Mouse (Mus musculus) central nervous system, embryonic 11.5 days (tissue): ENCODE results near the gene Acsf2. TPM values are rescaled to one million over a fixed set of nuclear protein-coding genes. Genes with fewer than 3 reads are reported as not detected.

Experiments
- polyA plus RNA-seq: library from polyadenylated mRNA; depleted of rRNA; stranded (reverse); fragments of >200 nt; gene quantifications from 2 replicates; pipeline ENCODE4 v1.2.3, GENCODE M21; 2012; rRNA removed

Acsf2 gene
- 13.9 and 20.7 TPM in 2 replicates for polyA plus RNA-seq

DNA sequence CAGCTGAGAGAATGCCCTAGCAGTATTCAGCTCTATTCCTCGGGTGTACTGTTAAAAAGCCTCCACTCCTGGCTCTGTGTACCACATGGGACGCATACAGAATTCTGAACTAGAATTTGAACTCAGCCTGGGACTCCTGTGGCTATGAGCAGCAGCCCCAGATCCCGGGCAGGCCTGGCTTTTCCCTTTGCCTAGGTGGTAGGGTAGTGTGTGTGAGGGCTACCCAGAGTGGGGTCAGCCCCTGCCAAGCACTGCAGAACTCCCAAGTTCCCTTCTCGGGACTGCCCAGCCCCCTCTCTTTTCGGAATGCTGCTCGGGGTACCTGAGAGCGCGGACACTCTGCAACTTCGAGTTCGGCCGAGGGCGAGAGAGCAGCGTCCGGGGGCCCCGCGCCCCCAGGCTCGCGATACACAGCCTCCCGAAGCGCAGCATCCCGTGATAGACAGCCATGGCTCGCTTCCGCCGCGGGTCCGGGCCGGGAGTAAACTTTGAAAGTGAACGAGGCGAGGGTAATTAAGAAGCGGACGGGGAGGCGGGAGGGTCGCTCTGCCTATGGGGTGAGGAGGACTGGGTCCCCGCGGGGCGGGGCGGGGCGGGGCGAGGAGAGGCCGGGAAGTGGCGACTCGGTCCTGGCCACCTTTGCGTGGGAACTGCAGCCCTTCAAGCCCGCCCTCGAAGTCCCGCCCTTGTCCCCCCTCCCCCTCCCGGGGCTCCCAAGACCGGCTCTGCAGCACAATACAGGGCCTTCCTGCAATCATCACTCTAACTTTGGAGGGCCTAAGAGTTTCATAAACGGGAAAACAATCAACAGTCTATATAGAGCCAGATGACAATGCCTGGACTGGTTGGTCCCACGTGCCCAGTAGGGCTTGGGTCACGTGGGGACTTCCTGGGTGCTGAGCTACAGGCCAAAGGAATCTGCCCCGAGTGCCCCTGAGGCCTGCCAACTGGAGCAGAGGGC lies at the start of gene Acsf2:
TSS of gene Acsf2 (minus strand) at position 551 of the 961 bp plus-strand sequence.

DNA sequence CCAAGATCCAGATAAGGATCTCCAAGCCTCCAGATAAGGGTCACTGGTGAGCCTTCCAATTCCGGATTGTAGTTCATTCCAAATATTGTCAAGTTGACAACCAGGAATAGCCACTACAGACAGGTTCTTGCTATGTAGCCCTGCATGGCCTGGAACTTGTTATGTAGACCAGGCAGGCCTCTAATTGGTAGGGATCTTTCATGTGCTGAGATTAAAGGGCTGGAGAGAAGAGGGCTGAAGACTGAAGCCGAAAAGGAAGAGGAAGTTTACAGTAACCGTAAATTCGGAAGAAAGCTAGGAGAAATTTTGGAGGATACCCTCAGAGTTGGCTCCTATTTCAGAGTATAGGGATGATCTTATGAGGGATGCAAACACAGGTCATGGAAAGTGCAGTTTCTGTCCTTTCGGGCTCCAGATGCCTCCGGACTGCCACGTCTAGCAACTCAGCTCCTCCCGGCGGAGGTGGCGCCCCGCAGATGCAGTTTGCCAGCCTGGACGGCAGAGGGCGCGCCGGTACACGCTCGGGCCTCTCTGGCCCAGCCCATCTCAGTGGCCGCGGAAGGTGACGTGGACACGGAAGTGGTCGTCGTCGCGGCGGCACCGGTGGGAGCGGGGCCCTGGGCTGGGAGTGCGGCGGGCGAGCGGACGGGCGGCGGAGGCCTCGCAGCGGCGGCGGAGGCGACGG lies 27.7 kb upstream of the Acsf2 start, which contains the start of gene Lrrc59:
TSS of gene Lrrc59 (plus strand) at position 569 of the 685 bp plus-strand sequence.

GRCm38 (mm10) chr11:94564437-94565150 lies 37.1 kb downstream of the Acsf2 start, which contains the start of gene Chad:
Gene Chad, plus strand, starts transcription at chr11:94565047.

DNA sequence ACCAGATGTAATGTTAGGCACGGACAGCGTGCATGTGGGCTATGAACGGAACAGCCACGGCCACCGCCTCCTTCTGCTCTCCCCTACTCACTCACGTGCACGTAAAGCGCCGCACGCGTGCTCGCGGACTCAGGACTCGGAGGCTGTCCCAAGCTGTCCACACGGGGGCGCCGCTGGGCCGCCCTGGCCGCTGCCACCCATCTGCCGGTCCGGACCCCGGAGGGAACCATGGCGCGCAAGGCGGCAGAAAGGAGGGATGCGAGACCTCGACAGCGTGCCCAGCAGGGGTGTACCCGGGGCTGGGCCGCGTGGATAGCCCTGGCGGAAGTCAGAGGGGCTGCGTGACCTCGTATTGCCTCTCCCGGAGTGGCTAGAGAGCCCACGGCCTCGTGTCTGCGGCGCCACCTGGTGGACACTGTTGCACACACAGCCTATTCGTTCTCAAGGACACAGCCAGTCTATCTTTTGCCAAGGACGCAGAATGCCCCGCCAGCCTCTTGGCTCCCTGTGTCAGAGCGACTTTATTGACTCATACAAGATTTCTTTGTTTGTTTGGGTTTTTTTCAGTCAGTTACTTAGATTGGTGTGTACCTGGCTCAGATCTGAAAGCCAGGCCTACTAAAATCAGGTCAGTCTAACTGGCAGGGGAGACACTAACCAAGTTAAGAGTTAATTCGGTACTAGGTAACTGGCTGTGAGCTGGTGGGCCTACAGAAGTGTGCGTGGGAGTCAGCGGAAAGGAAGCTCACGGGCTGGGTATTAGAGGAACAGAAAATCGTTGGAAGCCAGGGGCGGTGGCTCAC lies 52.6 kb downstream of the Acsf2 start, which contains the start of gene Rsad1:
TSS of gene Rsad1 (minus strand) at position 368 of the 803 bp plus-strand sequence.

DNA sequence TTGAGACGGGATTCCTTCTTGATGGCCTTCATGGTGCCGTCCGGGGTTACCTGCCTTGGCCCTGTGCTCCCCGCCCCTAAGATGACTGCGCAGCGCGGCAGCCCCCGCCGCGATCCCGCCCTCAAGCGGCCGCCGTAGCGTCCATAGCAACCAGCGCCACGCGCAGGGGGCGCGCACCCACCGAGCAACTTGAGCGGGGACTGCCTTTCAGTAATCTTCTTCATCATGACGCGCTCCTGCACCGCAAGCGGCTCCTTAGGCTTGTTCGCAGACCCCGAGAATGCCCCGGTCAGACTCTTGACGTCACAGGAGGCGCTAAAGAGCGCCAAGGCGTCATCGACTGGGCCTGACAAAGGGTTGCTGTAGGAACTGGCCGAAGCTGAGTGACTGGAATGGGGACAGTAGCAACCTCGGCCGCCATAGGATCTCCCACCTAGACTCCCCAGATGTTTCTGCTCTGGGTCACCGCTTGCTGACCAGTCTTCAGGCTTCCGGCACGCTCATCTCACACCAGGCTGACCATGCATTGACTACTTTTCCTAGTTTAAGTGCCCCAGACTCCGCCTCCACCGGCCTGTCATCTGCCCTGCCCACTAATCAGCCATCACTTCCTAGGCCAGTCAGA lies 80.3 kb downstream of the Acsf2 start, which contains the start of gene Mycbpap:
TSS of gene Mycbpap (minus strand) at position 524 of the 625 bp plus-strand sequence.

Other genes with a start within 250 kb of the Acsf2 start
- gene Abcc3, start 208.9 kb downstream of the Acsf2 start, polyA plus RNA-seq: 0.86 and 0.91 TPM in 2 replicates
- gene Cacna1g, start 127.7 kb downstream of the Acsf2 start, polyA plus RNA-seq: 128 and 162 TPM in 2 replicates
- gene Spata20, start 115.7 kb downstream of the Acsf2 start, polyA plus RNA-seq: 0.20 TPM in 2 replicates
- gene Epn3, start 101.9 kb downstream of the Acsf2 start, polyA plus RNA-seq: 1.0 and 2.1 TPM in 2 replicates
- gene Mycbpap, start 80.1 kb downstream of the Acsf2 start, polyA plus RNA-seq: 2.9 and 5.7 TPM in 2 replicates
- 7.7 and 8.3 TPM in 2 replicates for gene Rsad1, start 52.6 kb downstream of the Acsf2 start, polyA plus RNA-seq
- gene Chad, start 36.8 kb downstream of the Acsf2 start, polyA plus RNA-seq: 0.10 and 0.55 TPM in 2 replicates
- gene Lrrc59, start 27.9 kb upstream of the Acsf2 start, polyA plus RNA-seq: 126 and 129 TPM in 2 replicates
- 96.5 and 117 TPM in 2 replicates for gene Mrpl27, start 51.9 kb upstream of the Acsf2 start, polyA plus RNA-seq
- 42.1 and 54.0 TPM in 2 replicates for gene Eme1, start 52.1 kb upstream of the Acsf2 start, polyA plus RNA-seq
- 26.9 and 27.8 TPM in 2 replicates for gene Xylt2, start 75.6 kb upstream of the Acsf2 start, polyA plus RNA-seq
- gene Gm11541, start 102.6 kb upstream of the Acsf2 start, polyA plus RNA-seq: 0.10 TPM in 1 of 2 replicates, not detected in the other
- 0.05 and 0.16 TPM in 2 replicates for gene Cdc34b, start 139.9 kb upstream of the Acsf2 start, polyA plus RNA-seq
- not detected in 2 replicates for gene Tmem92, start 180.8 kb upstream of the Acsf2 start, polyA plus RNA-seq